Mouse (Mus musculus) limb, embryonic 14.5 days (tissue): ENCODE measurements at regions not wholly inside any gene's neighbourhood (a gene's known extent, or its start where the extent isn't known, plus 50 kb on each side); places are given as distances from the start of the nearest gene placed in this dataset.

ENCODE experiments used
- ATAC-seq: fragments of 200-750 bp; cut with Nextera tagmentation; 2 replicates; pipeline ENCODE4 v1.8.0; 2017; ENCODE audit warnings: low read depth, moderate number of reproducible peaks, moderate TSS enrichment; ENCODE audit not compliant: low FRiP score
- DNase-seq: peaks from one replicate; pipeline ENCODE4 v3.0.0-alpha.2; 2015; ENCODE audit warnings: low spot score
- H3K27ac ChIP-seq: fragments of 300-500 bp; sonication (generic); replicated peaks from 2 replicates; pipeline ENCODE4 v1.5.1; 2014; ENCODE audit warnings: low read depth, mild to moderate bottlenecking, low read length, moderate library complexity, mixed read lengths
- H3K27me3 ChIP-seq: fragments of 300-500 bp; sonication (generic); 2 replicates; pipeline ENCODE4 v1.6.1; 2014; ENCODE audit warnings: low read length, mixed read lengths; ENCODE audit not compliant: control insufficient read depth, insufficient read depth
- H3K36me3 ChIP-seq: fragments of 300-500 bp; sonication (generic); 2 replicates; pipeline ENCODE4 v1.6.1; 2014; ENCODE audit warnings: mild to moderate bottlenecking, low read length, moderate library complexity, mixed read lengths; ENCODE audit not compliant: control insufficient read depth, insufficient read depth
- H3K4me1 ChIP-seq: fragments of 300-500 bp; sonication (generic); 2 replicates; pipeline ENCODE4 v1.6.1; 2014; ENCODE audit warnings: antibody characterized with exemption, low read length, mixed read lengths; ENCODE audit not compliant: control insufficient read depth, insufficient read depth
- H3K4me2 ChIP-seq: fragments of 300-500 bp; sonication (generic); replicated peaks from 2 replicates; pipeline ENCODE4 v1.6.1; 2014; ENCODE audit warnings: low read depth, mild to moderate bottlenecking, low read length, moderate library complexity; ENCODE audit not compliant: severe bottlenecking
- H3K4me3 ChIP-seq: fragments of 300-500 bp; sonication (generic); replicated peaks from 2 replicates; pipeline ENCODE4 v1.5.1; 2014; ENCODE audit warnings: low read length
- H3K9ac ChIP-seq: fragments of 300-500 bp; sonication (generic); 2 replicates; pipeline ENCODE4 v1.6.1; 2014; ENCODE audit warnings: mild to moderate bottlenecking, low read depth, low read length, moderate library complexity; ENCODE audit not compliant: severe bottlenecking
- H3K9me3 ChIP-seq: fragments of 300-500 bp; sonication (generic); 2 replicates; pipeline ENCODE4 v1.6.1; 2016; ENCODE audit warnings: low read length; ENCODE audit not compliant: control insufficient read depth
- POLR2A ChIP-seq: fragments of 200-500 bp; IDR thresholded peaks from 2 replicates; pipeline ENCODE4 v1.8.0; 2012; ENCODE audit warnings: inconsistent platforms, mild to moderate bottlenecking, moderate library complexity, borderline replicate concordance; ENCODE audit not compliant: insufficient read depth, insufficient read length; ENCODE audit errors: extremely low read depth
- WGBS: fragments of 180-500 bp; shearing (Covaris S2); extraction: QIAGEN DNeasy Blood & Tissue Kit; methylation state at CpG from one replicate; pipeline ENCODE4 v1.1.7; 2014; 5-methylcytosine and 5-hydroxymethylcytosine counted together

DNA sequence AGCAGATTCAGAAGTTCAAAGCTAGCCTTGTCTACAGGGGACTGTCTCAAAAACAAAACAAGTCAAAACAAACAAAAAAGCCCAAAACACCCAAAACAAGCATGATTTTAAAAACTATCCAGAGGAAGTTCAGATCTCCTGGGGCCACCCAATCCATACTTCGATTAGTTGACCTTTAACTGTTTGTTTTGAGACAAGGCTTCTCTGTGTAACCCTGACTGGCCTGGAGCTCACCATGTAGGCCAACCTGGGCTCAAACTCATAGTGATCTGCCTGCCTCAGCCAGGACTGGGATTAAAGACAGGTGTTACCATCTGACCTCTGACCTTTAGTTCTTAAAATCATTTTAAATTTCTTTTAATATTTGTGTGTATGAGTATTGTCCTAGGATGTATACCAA lies 66.1 kb upstream of the 1600014C23Rik start:
- no peak overlapping the region for H3K9ac ChIP-seq
- no peaks in the 10 kb centered on the region for H3K36me3 ChIP-seq
- H3K4me2 ChIP-seq, result no peak overlapping the region
- no peak overlapping the region for H3K27ac ChIP-seq
- WGBS, result 83% methylated on average over 1 of the region's 1 CpGs
- TF ChIP-seq POLR2A, result no peak
- ATAC-seq (no peak), DNase-seq (no peak)
- H3K4me1 ChIP-seq, result 0 out of 2 replicates have a peak, but pooled peaks cover 5% of the 10 kb centered on the region
- peaks cover 5% of the 10 kb centered on the region for H3K9me3 ChIP-seq
- H3K4me3 ChIP-seq, result no peak overlapping the region
- H3K27me3 ChIP-seq, result no peaks in the 10 kb centered on the region

DNA sequence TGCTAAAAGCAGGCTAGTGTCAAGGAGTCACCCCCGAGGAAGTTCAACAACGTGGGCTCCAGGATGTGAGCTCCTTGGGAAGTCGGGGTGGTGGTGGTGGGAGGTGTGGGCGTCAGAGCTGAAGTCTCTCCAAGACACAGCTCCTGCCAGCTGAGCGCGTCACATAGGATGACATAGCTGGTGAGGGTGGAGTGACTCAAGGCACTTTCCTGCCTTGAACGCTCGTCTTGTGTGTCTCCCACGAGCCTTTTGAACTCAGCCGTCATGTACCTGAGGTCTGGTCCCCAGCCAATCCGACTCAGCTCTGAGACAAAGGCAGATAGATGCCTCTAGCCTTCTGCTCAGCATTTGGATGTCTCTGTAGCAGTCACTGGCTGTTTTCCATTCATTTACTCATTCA lies 65.4 kb upstream of the 1600014C23Rik start:
- H3K9me3 ChIP-seq, result peaks cover 5% of the 10 kb centered on the region
- H3K9ac ChIP-seq, result no peak overlapping the region
- TF ChIP-seq POLR2A, result no peak
- ATAC-seq (no peak), DNase-seq (no peak)
- H3K36me3 ChIP-seq, result no peaks in the 10 kb centered on the region
- 0 out of 2 replicates have a peak, but pooled peaks cover 5% of the 10 kb centered on the region for H3K4me1 ChIP-seq
- 54% methylated on average over 11 of the region's 11 CpGs for WGBS
- no peak overlapping the region for H3K27ac ChIP-seq
- H3K27me3 ChIP-seq, result no peaks in the 10 kb centered on the region
- H3K4me2 ChIP-seq, result no peak overlapping the region
- no peak overlapping the region for H3K4me3 ChIP-seq

DNA sequence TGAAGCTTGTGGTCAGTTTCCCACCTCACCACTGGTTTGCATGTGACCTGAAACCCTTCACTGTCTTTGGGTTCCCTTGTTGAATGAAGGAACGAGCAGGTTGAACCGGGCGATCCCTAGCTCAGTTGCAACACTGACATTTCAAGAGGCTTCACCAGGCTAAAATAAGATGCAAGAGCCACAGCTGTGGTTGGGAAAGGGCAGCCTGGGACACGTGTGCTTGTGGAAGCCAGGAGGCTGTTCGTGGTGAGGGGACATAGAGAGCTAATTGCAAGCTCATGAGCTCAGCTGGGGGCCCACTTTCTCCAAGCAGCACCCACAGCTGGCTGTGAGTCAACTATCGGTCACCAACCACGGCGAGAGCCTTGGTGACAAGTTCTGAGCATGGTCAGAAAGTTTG lies 64.8 kb upstream of the 1600014C23Rik start:
- H3K4me3 ChIP-seq, result no peak overlapping the region
- 0 out of 2 replicates have a peak, but pooled peaks cover 5% of the 10 kb centered on the region for H3K4me1 ChIP-seq
- no peak for DNase-seq
- H3K36me3 ChIP-seq, result no peaks in the 10 kb centered on the region
- H3K27ac ChIP-seq, result no peak overlapping the region
- 74% methylated on average over 8 of the region's 8 CpGs for WGBS
- no peak for ATAC-seq
- peaks cover 5% of the 10 kb centered on the region for H3K9me3 ChIP-seq
- TF ChIP-seq POLR2A, result no peak
- no peaks in the 10 kb centered on the region for H3K27me3 ChIP-seq
- H3K4me2 ChIP-seq, result no peak overlapping the region
- no peak overlapping the region for H3K9ac ChIP-seq

- peaks cover 5% of the 10 kb centered on the region for H3K9me3 ChIP-seq
- H3K27ac ChIP-seq, result no peak overlapping the region
- TF ChIP-seq POLR2A, result no peak
- DNase-seq, result no peak
- no peak overlapping the region for H3K4me3 ChIP-seq
- no peak for ATAC-seq
- no peak overlapping the region for H3K4me2 ChIP-seq
- H3K9ac ChIP-seq, result no peak overlapping the region
- 65% methylated on average over 6 of the region's 6 CpGs for WGBS
- no peaks in the 10 kb centered on the region for H3K36me3 ChIP-seq
- H3K4me1 ChIP-seq, result 0 out of 2 replicates have a peak, but pooled peaks cover 5% of the 10 kb centered on the region
- H3K27me3 ChIP-seq, result no peaks in the 10 kb centered on the region
These were observed 63.5 kb upstream of the 1600014C23Rik start for GRCm38 (mm10) chr17:45797121-45797520.

DNA sequence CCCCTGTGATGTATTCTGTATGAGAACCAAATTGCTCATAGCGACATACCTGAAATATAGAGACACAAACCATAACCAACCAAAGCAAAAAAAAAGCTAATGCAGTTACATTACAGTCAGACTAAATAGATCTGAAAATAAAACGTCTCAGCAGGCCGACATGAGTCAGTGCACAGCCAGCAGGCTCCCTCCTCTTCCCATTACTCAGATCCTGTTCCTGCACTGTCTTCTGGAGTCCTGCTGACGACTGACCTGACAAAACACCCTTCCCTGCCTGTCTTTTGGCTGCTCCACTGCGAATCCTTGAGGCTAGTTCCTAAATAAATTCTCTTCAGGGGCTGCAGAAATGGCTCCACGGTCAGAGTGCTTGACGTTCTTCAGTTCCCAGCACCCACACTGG lies 61.3 kb upstream of the 1600014C23Rik start:
- no peaks in the 10 kb centered on the region for H3K9me3 ChIP-seq
- TF ChIP-seq POLR2A, result no peak

GRCm38 (mm10) chr17:45790959-45791520 lies 57.4 kb upstream of the 1600014C23Rik start:
- DNase-seq (no peak), ATAC-seq (no peak)
- no peak overlapping the region for H3K27ac ChIP-seq
- WGBS, result 74% methylated on average over 8 of the region's 8 CpGs
- peaks cover 4% of the 10 kb centered on the region; the same call in 1 of the 2 replicates for H3K4me1 ChIP-seq
- H3K9ac ChIP-seq, result no peak overlapping the region
- H3K4me3 ChIP-seq, result no peak overlapping the region
- no peak for TF ChIP-seq POLR2A
- no peaks in the 10 kb centered on the region for H3K9me3 ChIP-seq
- H3K36me3 ChIP-seq, result no peaks in the 10 kb centered on the region
- H3K27me3 ChIP-seq, result no peaks in the 10 kb centered on the region
- no peak overlapping the region for H3K4me2 ChIP-seq

More for the DNA sequence above, 61.3 kb upstream of the 1600014C23Rik start:
- no peak for ATAC-seq
- Histone ChIP-seq H3K27me3 (no peaks in the 10 kb centered on the region), H3K9ac (no peak overlapping the region), H3K4me2 (no peak overlapping the region), H3K36me3 (no peaks in the 10 kb centered on the region), H3K4me3 (no peak overlapping the region), H3K27ac (no peak overlapping the region), H3K4me1 (0 out of 2 replicates have a peak, but pooled peaks cover 5% of the 10 kb centered on the region)
- DNase-seq, result no peak
- 85% methylated on average over 7 of the region's 7 CpGs for WGBS
